Comparison of ENCODE assay signal across 14 mouse cellular contexts in the genomic region with DNA sequence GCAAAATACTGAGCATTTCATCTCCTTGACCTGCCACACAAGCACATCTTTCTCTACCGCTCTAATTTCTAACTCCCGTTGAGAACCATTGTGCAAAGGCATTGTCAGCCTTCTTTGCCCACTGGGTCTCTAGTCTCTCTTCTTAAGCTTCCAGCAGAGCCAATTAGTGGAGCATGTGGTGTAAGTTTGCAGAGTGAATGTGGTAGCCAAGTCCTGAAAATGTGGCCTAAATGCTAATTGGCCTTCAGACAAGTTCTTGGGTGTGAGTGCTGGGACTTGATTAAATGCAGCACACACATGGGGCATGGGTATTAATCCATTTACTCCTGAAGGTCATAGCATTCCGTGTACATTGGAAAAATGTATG.
DNase-seq lines count a peak whose midpoint lies in the region; ATAC-seq and TF ChIP-seq lines count a peak whose summit lies in the region.
"Had no signal": no experiment of that assay in that cellular context is flagged by ENCODE, and none has a peak within 500 bp of the region (broad histone marks: within the 10 kb centered on the region; RNA-seq: fewer than 3 reads in every experiment).

No protein-coding gene starts in this region.

- intact Hi-C loops in gastrocnemius, adult 2 months (cut with DNase I), result no loop called here

- H3K27ac ChIP-seq in midbrain, embryonic 13.5 days, result no peak overlapping the region
- no peak overlapping the region for H3K27ac ChIP-seq in midbrain, embryonic 10.5 days (replicated peaks)
- no peak overlapping the region for H3K27ac ChIP-seq in forebrain, embryonic 11.5 days (ENCODE audit: low read depth, low read length)
- no peak overlapping the region for H3K27ac ChIP-seq in midbrain, postnatal 0 days (ENCODE audit: low read depth, low read length)
- H3K27ac ChIP-seq in gastrocnemius, adult 2 months, result no peak overlapping the region
- H3K27ac ChIP-seq: embryonic facial prominence, embryonic 15.5 days; lung, embryonic 15.5 days; neural tube, embryonic 15.5 days had no signal

- ATAC-seq in midbrain, embryonic 13.5 days, result peak; percentile 63
- ATAC-seq in forebrain, embryonic 11.5 days (replicated peaks; ENCODE audit: low FRiP score), result peak; percentile 92
- ATAC-seq in midbrain, postnatal 0 days (ENCODE audit: low FRiP score), result no peak

- H3K9ac ChIP-seq in midbrain, embryonic 13.5 days (replicated peaks), result no peak overlapping the region
- H3K9ac ChIP-seq in forebrain, embryonic 11.5 days (ENCODE audit: low read length), result no peak overlapping the region
- H3K9ac ChIP-seq in midbrain, postnatal 0 days (replicated peaks; ENCODE audit: low read length, poor library complexity, severe bottlenecking), result no peak overlapping the region
- H3K9ac ChIP-seq: embryonic facial prominence, embryonic 15.5 days; lung, embryonic 15.5 days; neural tube, embryonic 15.5 days had no signal

- whole genome bisulfite sequencing in midbrain, embryonic 13.5 days, result 5% methylated on average over 3 of the region's 3 CpGs
- 23% methylated on average over 3 of the region's 3 CpGs for WGBS in midbrain, embryonic 10.5 days
- 4% methylated on average over 3 of the region's 3 CpGs for WGBS in forebrain, embryonic 11.5 days
- 12% methylated on average over 3 of the region's 3 CpGs for WGBS in midbrain, postnatal 0 days

- H3K4me3 ChIP-seq in midbrain, embryonic 13.5 days (replicated peaks), result no peak overlapping the region
- H3K4me3 ChIP-seq in midbrain, embryonic 10.5 days, result no peak overlapping the region
- no peak overlapping the region for H3K4me3 ChIP-seq in forebrain, embryonic 11.5 days (ENCODE audit: low read depth, low read length)
- H3K4me3 ChIP-seq in midbrain, postnatal 0 days (ENCODE audit: low read depth, low read length), result no peak overlapping the region
- no peak overlapping the region for H3K4me3 ChIP-seq in gastrocnemius, adult 2 months
- H3K4me3 ChIP-seq: embryonic facial prominence, embryonic 15.5 days; lung, embryonic 15.5 days; neural tube, embryonic 15.5 days had no signal

- H3K9me3 ChIP-seq in midbrain, embryonic 13.5 days, result no peaks in the 10 kb centered on the region
- no peaks in the 10 kb centered on the region for H3K9me3 ChIP-seq in midbrain, embryonic 10.5 days (replicated peaks)
- H3K9me3 ChIP-seq in forebrain, embryonic 11.5 days (ENCODE audit: control insufficient read depth, low read length), result no peaks in the 10 kb centered on the region
- no peaks in the 10 kb centered on the region for H3K9me3 ChIP-seq in midbrain, postnatal 0 days (ENCODE audit: low read length)
- H3K9me3 ChIP-seq: embryonic facial prominence, embryonic 15.5 days; lung, embryonic 15.5 days; neural tube, embryonic 15.5 days had no signal

- no peak overlapping the region for H3K4me2 ChIP-seq in midbrain, embryonic 13.5 days (replicated peaks)
- no peak overlapping the region for H3K4me2 ChIP-seq in forebrain, embryonic 11.5 days (ENCODE audit: low read depth, low read length, severe bottlenecking)
- no peak overlapping the region for H3K4me2 ChIP-seq in midbrain, postnatal 0 days (ENCODE audit: low read depth, low read length, poor library complexity, severe bottlenecking)
- H3K4me2 ChIP-seq: embryonic facial prominence, embryonic 15.5 days; lung, embryonic 15.5 days; neural tube, embryonic 15.5 days had no signal

- no peak for TF ChIP-seq CTCF in midbrain, postnatal 0 days (IDR thresholded peaks at IDR 0.05)
- no peak for TF ChIP-seq CTCF in gastrocnemius, adult 2 months (IDR thresholded peaks at IDR 0.05)

- H3K27me3 ChIP-seq in midbrain, embryonic 13.5 days, result no peaks in the 10 kb centered on the region
- no peaks in the 10 kb centered on the region for H3K27me3 ChIP-seq in midbrain, embryonic 10.5 days (ENCODE audit: low read depth, poor library complexity, severe bottlenecking)
- H3K27me3 ChIP-seq in forebrain, embryonic 11.5 days (ENCODE audit: control insufficient read depth, insufficient read depth, low read length), result no peaks in the 10 kb centered on the region
- no peaks in the 10 kb centered on the region for H3K27me3 ChIP-seq in midbrain, postnatal 0 days (ENCODE audit: insufficient read depth, low read length)
- H3K27me3 ChIP-seq: embryonic facial prominence, embryonic 15.5 days; lung, embryonic 15.5 days; neural tube, embryonic 15.5 days had no signal

- peak; percentile 2 to 26 for DNase-seq in frontal cortex, postnatal 36 days (ENCODE audit: low spot score in 2 of 2)
- no peak for DNase-seq in frontal cortex, postnatal 14 days (ENCODE audit: low spot score in 2 of 2)
- DNase-seq in midbrain, embryonic 10.5 days (ENCODE audit: low spot score), result no peak
- DNase-seq in forebrain, embryonic 11.5 days (ENCODE audit: low spot score), result peak; percentile 54
- peak; percentile 62 for DNase-seq in midbrain, postnatal 0 days (ENCODE audit: low spot score)
- no peak for DNase-seq in gastrocnemius, adult 2 months
- no peak for DNase-seq in natural killer cell, adult 2 months (ENCODE audit: low spot score in 2 of 2)
- DNase-seq: adrenal gland, adult 8-10 months; cerebellum, adult 11 months; liver had no signal

- H3K36me3 ChIP-seq in midbrain, embryonic 13.5 days, result no peaks in the 10 kb centered on the region
- no peaks in the 10 kb centered on the region for H3K36me3 ChIP-seq in midbrain, embryonic 10.5 days
- H3K36me3 ChIP-seq in forebrain, embryonic 11.5 days (ENCODE audit: control insufficient read depth, insufficient read depth, low read length), result no peaks in the 10 kb centered on the region
- no peaks in the 10 kb centered on the region for H3K36me3 ChIP-seq in midbrain, postnatal 0 days (ENCODE audit: insufficient read depth, low read length)
- H3K36me3 ChIP-seq: embryonic facial prominence, embryonic 15.5 days; lung, embryonic 15.5 days; neural tube, embryonic 15.5 days had no signal

- no peaks in the 10 kb centered on the region for H3K4me1 ChIP-seq in midbrain, embryonic 13.5 days (replicated peaks)
- 0 out of 2 replicates have a peak, but pooled peaks cover 4% of the 10 kb centered on the region for H3K4me1 ChIP-seq in midbrain, embryonic 10.5 days
- no peaks in the 10 kb centered on the region for H3K4me1 ChIP-seq in forebrain, embryonic 11.5 days (replicated peaks; ENCODE audit: control insufficient read depth, insufficient read depth, low read length)
- H3K4me1 ChIP-seq in midbrain, postnatal 0 days (ENCODE audit: insufficient read depth, low read length), result no peaks in the 10 kb centered on the region; the same call in 1 of the 2 replicates
- H3K4me1 ChIP-seq: embryonic facial prominence, embryonic 15.5 days; lung, embryonic 15.5 days; neural tube, embryonic 15.5 days had no signal

Comparison
In these comparisons a context has a peak if more than half of its experiments do, and no peak if none do; other contexts are left out.
1. DNase-seq: peak in frontal cortex, postnatal 36 days (2 of 2), forebrain, embryonic 11.5 days (single experiment) and midbrain, postnatal 0 days (single experiment); none in frontal cortex, postnatal 14 days (0 of 2), midbrain, embryonic 10.5 days (single experiment), gastrocnemius, adult 2 months (single experiment) and natural killer cell, adult 2 months (0 of 2).